Mouse (Mus musculus) CH12.LX (cell line): ENCODE measurements around the gene Ehd3. TPM values are rescaled to one million over a fixed set of nuclear protein-coding genes. Genes with fewer than 3 reads are reported as not detected.

Experiments
- DNase-seq: peaks from one replicate; pipeline ENCODE4 v3.0.0-alpha.2; 2013; ENCODE audit errors: extremely low read depth
- H3K27ac ChIP-seq: 2 replicates; pipeline ENCODE4 v1.5.1; 2012; ENCODE audit warnings: low read depth, mild to moderate bottlenecking, control low read depth, moderate library complexity; ENCODE audit not compliant: insufficient read depth
- H3K27me3 ChIP-seq: replicated peaks from 2 replicates; pipeline ENCODE3; 2012; ENCODE audit warnings: inconsistent platforms
- H3K36me3 ChIP-seq, 2 experiments: replicated peaks in 1 of 2; 2 replicates each; pipeline versions ENCODE3 to v1.6.1; 2012; ENCODE audit warnings: inconsistent platforms in 1 of 2, low read length in 1 of 2, mild to moderate bottlenecking in 1 of 2, mixed read lengths in 1 of 2, moderate library complexity in 1 of 2; ENCODE audit not compliant: control insufficient read depth in 1 of 2, insufficient read depth in 1 of 2
- H3K4me1 ChIP-seq, 2 experiments: 2 replicates each; pipeline ENCODE4 v1.6.1; 2012; ENCODE audit warnings: inconsistent platforms in 1 of 2, moderate library complexity in 1 of 2; ENCODE audit not compliant: insufficient read depth in 2 of 2, control insufficient read depth in 1 of 2
- H3K4me2 ChIP-seq: 2 replicates; pipeline ENCODE4 v1.6.1; 2012; ENCODE audit warnings: low read depth, mild to moderate bottlenecking, control low read depth; ENCODE audit not compliant: poor library complexity, insufficient read depth, severe bottlenecking
- H3K4me3 ChIP-seq, 3 experiments: fragments of 150-350 bp in 1 of 3; sonication (generic) in 1 of 3; replicated peaks in 1 of 3; 2 replicates each; pipeline versions ENCODE3 to v1.5.1; 2011 to 2012; ENCODE audit warnings: low read depth in 2 of 3, low read length in 2 of 3, mild to moderate bottlenecking in 2 of 3, moderate library complexity in 2 of 3, control low read depth in 1 of 3, improper control_type of control experiment in 1 of 3, inconsistent platforms in 1 of 3, mixed read lengths in 1 of 3; ENCODE audit not compliant: poor library complexity in 1 of 3
- H3K79me2 ChIP-seq: replicated peaks from 2 replicates; pipeline ENCODE4 v1.6.1; 2012; ENCODE audit warnings: mild to moderate bottlenecking, moderate library complexity; ENCODE audit not compliant: control insufficient read depth, poor library complexity, insufficient read depth, severe bottlenecking; ENCODE audit errors: extremely low read depth
- H3K9ac ChIP-seq: 2 replicates; pipeline ENCODE4 v1.6.1; 2012; ENCODE audit warnings: low read depth, mild to moderate bottlenecking, control low read depth, moderate library complexity; ENCODE audit not compliant: insufficient read depth
- H3K9me3 ChIP-seq: replicated peaks from 2 replicates; pipeline ENCODE3; 2012; ENCODE audit warnings: low read length, inconsistent platforms, mixed read lengths
- ELF1 ChIP-seq: IDR thresholded peaks from 2 replicates; pipeline ENCODE4 v1.6.1; 2014; ENCODE audit warnings: low read depth, mild to moderate bottlenecking, inconsistent platforms, low read length, improper control_type of control experiment
- ETS1 ChIP-seq: conservative IDR thresholded peaks from 2 replicates; pipeline ENCODE4 v1.6.1; 2012; ENCODE audit warnings: low read depth, mild to moderate bottlenecking, inconsistent platforms, low read length, improper control_type of control experiment, moderate library complexity
- IRF4 ChIP-seq: IDR thresholded peaks from 2 replicates; pipeline ENCODE4 v1.6.1; 2014; ENCODE audit warnings: low read depth, mild to moderate bottlenecking, inconsistent platforms, low read length, improper control_type of control experiment
- JUN ChIP-seq: IDR thresholded peaks from 2 replicates; pipeline ENCODE4 v1.6.1; 2011; ENCODE audit warnings: low read depth, mild to moderate bottlenecking, low read length, improper control_type of control experiment, moderate library complexity; ENCODE audit not compliant: insufficient read depth
- KAT2A ChIP-seq: IDR thresholded peaks from 2 replicates; pipeline ENCODE4 v1.6.1; 2012; ENCODE audit warnings: low read length, improper control_type of control experiment, inconsistent platforms; ENCODE audit not compliant: insufficient replicate concordance
- MAFK ChIP-seq: IDR thresholded peaks from 2 replicates; pipeline ENCODE4 v1.6.1; 2011; ENCODE audit warnings: low read length, improper control_type of control experiment; ENCODE audit not compliant: insufficient replicate concordance
- MEF2A ChIP-seq: IDR thresholded peaks from 2 replicates; pipeline ENCODE4 v1.6.1; 2014; ENCODE audit warnings: low read depth, mild to moderate bottlenecking, inconsistent platforms, low read length, improper control_type of control experiment, borderline replicate concordance
- MXI1 ChIP-seq: IDR thresholded peaks from 2 replicates; pipeline ENCODE4 v1.6.1; 2011; ENCODE audit warnings: mild to moderate bottlenecking, low read depth, low read length, improper control_type of control experiment
- NELFE ChIP-seq: IDR thresholded peaks from 2 replicates; pipeline ENCODE4 v1.6.1; 2011; ENCODE audit warnings: low read depth, low read length, improper control_type of control experiment
- NRF1 ChIP-seq: IDR thresholded peaks from 2 replicates; pipeline ENCODE4 v1.6.1; 2014; ENCODE audit warnings: low read depth, mild to moderate bottlenecking, inconsistent platforms, low read length, improper control_type of control experiment, moderate library complexity
- POLR2AphosphoS2 ChIP-seq: IDR thresholded peaks from 2 replicates; pipeline ENCODE4 v1.6.1; 2011; ENCODE audit warnings: low read depth, low read length, improper control_type of control experiment
- SIN3A ChIP-seq: IDR thresholded peaks from 2 replicates; pipeline ENCODE4 v1.6.1; 2012; ENCODE audit warnings: low read length, improper control_type of control experiment, inconsistent platforms
- TBP ChIP-seq: conservative IDR thresholded peaks from 2 replicates; pipeline ENCODE4 v1.6.1; 2011; ENCODE audit warnings: low read depth, low read length, improper control_type of control experiment
- TCF12 ChIP-seq: IDR thresholded peaks from 2 replicates; pipeline ENCODE4 v1.6.1; 2014; ENCODE audit warnings: low read depth, mild to moderate bottlenecking, inconsistent platforms, low read length, improper control_type of control experiment
- UBTF ChIP-seq: IDR thresholded peaks from 2 replicates; pipeline ENCODE4 v1.6.1; 2012; ENCODE audit warnings: low read depth, mild to moderate bottlenecking, inconsistent platforms, low read length, improper control_type of control experiment, moderate library complexity
- dilution Hi-C: fragments of 300-500 bp; cut with MboI; formaldehyde crosslinking; loops from 2 replicates; pipeline ENCODE4 v1.14.3; 2020; ENCODE audit warnings: low sequenced_read_pairs; ENCODE audit not compliant: extremely low pct_unique_long_range_greater_than_20kb, extremely low pct_ligation_motif_present
- in situ Hi-C: fragments of 300-500 bp; cut with MboI; formaldehyde crosslinking; loops from 3 replicates; pipeline ENCODE4 v1.14.3; 2019; ENCODE audit warnings: low sequenced_read_pairs, low pct_ligation_motif_present, low pct_unique_long_range_greater_than_20kb, mixed read lengths
- polyA plus RNA-seq: library from polyadenylated mRNA; unstranded; fragments of >175 nt; gene quantifications from 2 replicates; pipeline ENCODE4 v1.2.1, GENCODE M21; 2012; ENCODE audit warnings: low read depth; ENCODE audit not compliant: insufficient read length
- total RNA-seq, 2 experiments: library from RNA; depleted of rRNA; stranded (reverse); fragments of 300-350 nt in 1 of 2; fragments of >200 nt in 1 of 2; gene quantifications; 2 replicates each; pipeline ENCODE4 v1.2.3; 2012 to 2014

Gene Ehd3
- total and polyA plus RNA-seq, 3 experiments, result 11.0 to 37.0 (median 26.5) TPM

DNA sequence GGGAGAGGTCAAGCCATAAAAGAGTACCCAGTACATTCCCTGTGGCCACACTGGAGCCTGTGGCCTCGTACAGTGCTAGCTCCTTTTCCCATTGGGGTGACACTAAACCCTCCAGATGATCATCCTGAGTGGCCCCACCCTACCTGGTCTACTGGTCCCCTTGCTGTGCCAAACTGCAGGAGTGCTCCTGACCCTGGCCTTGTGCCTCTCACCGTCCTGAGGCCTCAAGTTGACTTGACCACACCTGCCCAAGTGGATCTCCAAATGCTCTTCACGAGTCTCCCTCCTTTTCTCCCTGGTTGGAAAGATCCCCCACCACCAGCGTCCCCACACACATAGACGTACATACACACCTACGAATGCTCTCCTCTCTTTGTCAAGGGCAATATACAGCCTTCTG, 76.4 kb downstream of the Ehd3 start:
- no peak for TF ChIP-seq TBP
- TF ChIP-seq POLR2AphosphoS2, result no peak
- no peak for TF ChIP-seq KAT2A
- no peak for TF ChIP-seq UBTF
- no peak for TF ChIP-seq ELF1
- no peak for TF ChIP-seq MEF2A
- no peak for TF ChIP-seq MXI1
- no peak for TF ChIP-seq SIN3A
- TF ChIP-seq MAFK, result no peak
- no peak for TF ChIP-seq NRF1
- TF ChIP-seq IRF4, result no peak
- no peak for TF ChIP-seq TCF12
- no peak for TF ChIP-seq JUN
- TF ChIP-seq ETS1, result no peak
- TF ChIP-seq, all 38 proteins: peak for 0
- H3K4me1 ChIP-seq, result peaks cover 0 to 8% of the 10 kb centered on the region in 2 experiments; a peak in 1 of 4 replicates
- dilution Hi-C loops, result no loop called here

DNA sequence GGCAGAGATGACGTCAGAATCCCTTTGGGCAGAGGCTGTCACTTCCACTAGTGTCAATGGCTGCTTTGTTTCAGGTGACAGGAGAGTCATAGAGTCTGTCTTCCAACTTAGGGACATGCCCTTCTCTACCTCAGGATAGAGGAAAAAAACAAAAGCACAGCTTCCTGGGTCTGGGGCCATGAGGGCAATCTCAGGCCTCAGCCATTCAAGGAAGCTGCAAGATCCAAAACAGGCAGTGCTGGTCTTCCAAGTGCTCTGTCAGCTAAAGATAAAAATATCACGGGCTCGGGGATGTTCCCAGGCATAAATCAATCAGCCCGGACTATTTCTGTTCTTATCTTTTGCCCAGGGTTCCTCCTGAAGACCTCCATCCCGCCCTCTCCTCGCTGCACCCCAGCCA, 77.4 kb downstream of the Ehd3 start:
- Histone ChIP-seq H3K36me3 (no peaks in the 10 kb centered on the region), H3K27ac (no peak overlapping the region)
- in situ Hi-C loops, result loop anchor here (5.0 to 25.0 kb wide), 4 partner anchors 74 to 574 kb away; no protein-coding TSS in a partner anchor
- TF ChIP-seq NELFE, result no peak
- TF ChIP-seq, all 38 proteins: peak for 0
- H3K4me3 ChIP-seq, result no peak overlapping the region
- no peak overlapping the region for H3K9ac ChIP-seq
- H3K4me1 ChIP-seq, result 0 out of 4 replicates have a peak, but pooled peaks cover 0 to 3% of the 10 kb centered on the region in 2 experiments
- dilution Hi-C loops, result no loop called here
- H3K79me2 ChIP-seq, result no peaks in the 10 kb centered on the region
- H3K9me3 ChIP-seq, result no peaks in the 10 kb centered on the region
- no peak for DNase-seq
- H3K4me2 ChIP-seq, result no peak overlapping the region
- no peaks in the 10 kb centered on the region for H3K27me3 ChIP-seq

More for the DNA sequence above, 76.4 kb downstream of the Ehd3 start:
- Histone ChIP-seq H3K79me2 (no peaks in the 10 kb centered on the region), H3K27ac (no peak overlapping the region), H3K4me3 (no peak overlapping the region), H3K9me3 (no peaks in the 10 kb centered on the region), H3K4me2 (no peak overlapping the region), H3K36me3 (no peaks in the 10 kb centered on the region), H3K9ac (no peak overlapping the region), H3K27me3 (no peaks in the 10 kb centered on the region)
- in situ Hi-C loops, result loop anchor here (5.0 to 25.0 kb wide), 4 partner anchors 73 to 573 kb away; no protein-coding TSS in a partner anchor
- no peak for DNase-seq

Other genes starting within 250 kb of the Ehd3 start
- 3.4 and 5.8 TPM in 2 replicates for gene Galnt14, start 93.7 kb upstream of the Ehd3 start, total RNA-seq (2012; rRNA removed)
- gene Galnt14, start 93.7 kb upstream of the Ehd3 start, total RNA-seq (2014; rRNA removed), result 0.88 and 1.0 TPM in 2 replicates
- 2.0 and 2.4 TPM in 2 replicates for gene Galnt14, start 93.7 kb upstream of the Ehd3 start, polyA plus RNA-seq
- 0.04 and 0.17 TPM in 2 replicates for gene Xdh, start 146.1 kb downstream of the Ehd3 start, total RNA-seq (2012; rRNA removed)
- not detected in 2 replicates for gene Xdh, start 146.1 kb downstream of the Ehd3 start, total RNA-seq (2014; rRNA removed)
- not detected in 2 replicates for gene Xdh, start 146.1 kb downstream of the Ehd3 start, polyA plus RNA-seq
- not detected in 2 replicates for gene Srd5a2, start 243.8 kb downstream of the Ehd3 start, total RNA-seq (2012; rRNA removed)
- gene Srd5a2, start 243.8 kb downstream of the Ehd3 start, total RNA-seq (2014; rRNA removed), result not detected in 2 replicates
- not detected in 2 replicates for gene Srd5a2, start 243.8 kb downstream of the Ehd3 start, polyA plus RNA-seq